Mouse (Mus musculus) testis, adult 2 months (tissue): ENCODE measurements around the gene Nkx2-5. TPM values are rescaled to one million over a fixed set of nuclear protein-coding genes. Genes with fewer than 3 reads are reported as not detected.
A peak's percentile ranks its signal among the peaks of the same experiment; 100 is the strongest.

ENCODE experiments used
- H3K27ac ChIP-seq: fragments of 200-500 bp; 2 replicates; pipeline ENCODE4 v1.5.1; 2012; ENCODE audit warnings: low read depth, low read length; ENCODE audit not compliant: control insufficient read depth, insufficient read depth
- H3K27me3 ChIP-seq: fragments of 200-500 bp; 2 replicates; pipeline ENCODE4 v1.6.1; 2012; ENCODE audit warnings: mild to moderate bottlenecking, low read length, moderate library complexity; ENCODE audit not compliant: control insufficient read depth, insufficient read depth
- H3K36me3 ChIP-seq: fragments of 200-500 bp; 2 replicates; pipeline ENCODE4 v1.6.1; 2012; ENCODE audit warnings: mild to moderate bottlenecking, low read length; ENCODE audit not compliant: control insufficient read depth, insufficient read depth
- H3K4me1 ChIP-seq: fragments of 200-500 bp; 2 replicates; pipeline ENCODE4 v1.6.1; 2012; ENCODE audit warnings: low read length; ENCODE audit not compliant: control insufficient read depth, insufficient read depth
- H3K4me3 ChIP-seq: fragments of 200-500 bp; 2 replicates; pipeline ENCODE4 v1.5.1; 2012; ENCODE audit warnings: low read depth, mild to moderate bottlenecking, low read length, moderate library complexity, mixed read lengths; ENCODE audit not compliant: control insufficient read depth
- CTCF ChIP-seq: fragments of 200-500 bp; IDR thresholded peaks from 2 replicates; pipeline ENCODE4 v1.5.1; 2012; ENCODE audit warnings: low read depth, mild to moderate bottlenecking, inconsistent platforms, low read length, moderate library complexity; ENCODE audit not compliant: control insufficient read depth, insufficient read depth, insufficient replicate concordance
- POLR2A ChIP-seq: fragments of 200-500 bp; IDR thresholded peaks from 2 replicates; pipeline ENCODE4 v1.6.1; 2012; ENCODE audit warnings: low read depth, mild to moderate bottlenecking, inconsistent platforms, low read length, moderate library complexity; ENCODE audit not compliant: control insufficient read depth
- polyA plus RNA-seq: library from polyadenylated mRNA; depleted of rRNA; stranded (reverse); fragments of >200 nt; gene quantifications from 2 replicates; pipeline ENCODE4 v1.2.3, GENCODE M21; 2012; rRNA removed

Nkx2-5 gene
- polyA plus RNA-seq, result not detected in 2 replicates

DNA sequence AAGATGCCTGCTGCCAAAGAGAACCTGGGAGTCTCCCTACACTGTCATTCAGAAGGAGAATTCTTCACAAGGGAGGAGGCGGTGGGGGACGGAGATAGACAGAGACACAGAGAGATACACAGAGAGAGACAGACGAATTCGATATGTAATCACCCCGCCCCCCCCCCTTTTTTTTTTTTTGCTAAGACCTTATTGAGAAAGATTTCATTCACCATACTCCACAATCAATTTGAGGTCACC is at the start of gene Nkx2-5:
TSS of gene Nkx2-5 (minus strand) at position 101 of the 240 bp plus-strand sequence.
- peaks cover 7% of the 10 kb centered on the region for H3K27me3 ChIP-seq
- peaks cover 14% of the 10 kb centered on the region for H3K4me1 ChIP-seq
- H3K27ac ChIP-seq, result no peak within 1 kb of the TSS
- H3K4me3 ChIP-seq, result peak within 1 kb of the TSS; percentile 32
- TF ChIP-seq CTCF, result no peak
- TF ChIP-seq POLR2A, result no peak
- no peaks in the 10 kb centered on the region for H3K36me3 ChIP-seq

GRCm38 (mm10) chr17:26894342-26894741 is 49.5 kb upstream of the Nkx2-5 start:
- H3K27ac ChIP-seq, result no peak overlapping the region
- TF ChIP-seq CTCF (no peak), POLR2A (no peak)
- H3K36me3 ChIP-seq, result no peaks in the 10 kb centered on the region
- H3K4me3 ChIP-seq, result no peak overlapping the region
- H3K27me3 ChIP-seq, result no peaks in the 10 kb centered on the region
- H3K4me1 ChIP-seq, result no peaks in the 10 kb centered on the region

DNA sequence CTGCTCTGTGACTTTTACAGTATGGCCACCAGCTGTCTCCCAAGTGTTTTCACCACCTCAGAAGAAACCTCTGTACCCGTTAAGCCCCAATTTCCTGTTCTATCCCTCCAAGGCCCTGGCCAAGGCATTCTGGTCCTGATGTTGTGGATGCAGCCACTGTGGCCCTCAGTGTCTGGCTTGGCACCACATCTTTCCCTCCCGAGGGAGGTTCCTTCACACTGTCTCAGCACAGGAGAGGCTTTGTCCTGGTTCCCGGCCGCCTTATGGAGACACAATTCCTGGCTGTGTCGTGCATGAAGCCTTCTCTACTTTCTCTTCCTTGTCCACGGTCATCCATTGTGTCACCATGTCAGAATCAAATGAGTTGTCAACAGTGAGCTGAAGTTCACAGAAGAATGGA is 48.7 kb upstream of the Nkx2-5 start:
- H3K36me3 ChIP-seq, result no peaks in the 10 kb centered on the region
- H3K4me1 ChIP-seq, result no peaks in the 10 kb centered on the region
- no peaks in the 10 kb centered on the region for H3K27me3 ChIP-seq
- H3K4me3 ChIP-seq, result no peak overlapping the region
- TF ChIP-seq CTCF (no peak), POLR2A (no peak)
- no peak overlapping the region for H3K27ac ChIP-seq

- no peaks in the 10 kb centered on the region for H3K4me1 ChIP-seq
- H3K36me3 ChIP-seq, result no peaks in the 10 kb centered on the region
- H3K4me3 ChIP-seq, result no peak overlapping the region
- no peaks in the 10 kb centered on the region for H3K27me3 ChIP-seq
- H3K27ac ChIP-seq, result no peak overlapping the region
- no peak for TF ChIP-seq POLR2A
- no peak for TF ChIP-seq CTCF
These were observed 48.0 kb upstream of the Nkx2-5 start for GRCm38 (mm10) chr17:26892635-26893375.

DNA sequence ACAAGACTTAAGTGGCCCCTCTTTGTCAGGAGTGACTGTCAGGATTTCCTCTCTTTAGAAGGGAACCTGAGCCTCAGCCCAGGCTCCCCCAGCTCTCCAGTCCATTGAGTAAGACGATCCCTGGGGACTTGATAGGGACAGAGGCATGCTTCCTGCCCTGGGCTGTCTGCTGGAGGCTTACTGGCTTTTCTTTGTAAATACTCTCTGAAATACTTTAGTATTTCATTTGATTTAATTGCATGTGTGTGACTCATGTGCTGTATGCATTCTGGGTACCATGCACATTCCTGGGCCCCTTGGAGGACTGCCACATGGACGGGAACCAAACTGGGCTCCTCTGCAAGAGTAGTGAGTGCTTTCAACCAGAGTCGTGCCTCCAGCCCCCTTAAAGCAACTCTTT is 43.1 kb upstream of the Nkx2-5 start:
- H3K36me3 ChIP-seq, result no peaks in the 10 kb centered on the region
- no peak for TF ChIP-seq CTCF
- no peak for TF ChIP-seq POLR2A
- H3K4me1 ChIP-seq, result peaks cover 15% of the 10 kb centered on the region
- H3K27me3 ChIP-seq, result no peaks in the 10 kb centered on the region
- no peak overlapping the region for H3K27ac ChIP-seq
- H3K4me3 ChIP-seq, result no peak overlapping the region

- no peaks in the 10 kb centered on the region for H3K27me3 ChIP-seq
These were observed 41.4 kb upstream of the Nkx2-5 start for GRCm38 (mm10) chr17:26886047-26886749.

GRCm38 (mm10) chr17:26884995-26885926 is 40.5 kb upstream of the Nkx2-5 start:
- H3K4me1 ChIP-seq, result peaks cover 15% of the 10 kb centered on the region
- peak overlapping the region; percentile 32 for H3K4me3 ChIP-seq
- H3K36me3 ChIP-seq, result no peaks in the 10 kb centered on the region
- TF ChIP-seq CTCF (peak; percentile 17; the same call in 1 of the 2 replicates), POLR2A (no peak)
- no peak overlapping the region for H3K27ac ChIP-seq
- H3K27me3 ChIP-seq, result no peaks in the 10 kb centered on the region

More at GRCm38 (mm10) chr17:26886047-26886749, 41.4 kb upstream of the Nkx2-5 start:
- Histone ChIP-seq H3K27ac (no peak overlapping the region), H3K36me3 (no peaks in the 10 kb centered on the region), H3K4me1 (peaks cover 15% of the 10 kb centered on the region), H3K4me3 (peak overlapping the region; percentile 79)
- TF ChIP-seq CTCF (peak; percentile 99), POLR2A (peak; percentile 34; the same call in 1 of the 2 replicates)
